ENCODE assay signal across 13 mouse cellular contexts in genomic region chr11:61448041-61448440, GRCm38 (mm10). TPM values are rescaled to one million over a fixed set of nuclear protein-coding genes. Genes with fewer than 3 reads are reported as not detected.
DNase-seq lines count a peak whose midpoint lies in the region; ATAC-seq lines count a peak whose summit lies in the region.
"Had no signal": no experiment of that assay in that cellular context is flagged by ENCODE, and none has a peak within 500 bp of the region (broad histone marks: within the 10 kb centered on the region; RNA-seq: fewer than 3 reads in every experiment).

No protein-coding gene starts in this region.

- no peaks in the 10 kb centered on the region for H3K9me3 ChIP-seq in limb, embryonic 15.5 days

- H3K4me3 ChIP-seq in limb, embryonic 15.5 days, result no peak overlapping the region

- H3K27me3 ChIP-seq in limb, embryonic 15.5 days, result no peaks in the 10 kb centered on the region; the same call in 1 of the 2 replicates

- WGBS in limb, embryonic 15.5 days, result 35% methylated on average over 5 of the region's 5 CpGs

- DNase-seq in adrenal gland, postnatal 25 days, result peak; percentile 20
- no peak for DNase-seq in adrenal gland, adult 2 months
- DNase-seq in kidney, adult 9 months, result peak; percentile 6
- DNase-seq in kidney, adult 11 months, result no peak
- DNase-seq in retina, postnatal 1 day, result peak; percentile 37
- DNase-seq in retina, embryonic 14.5 days (ENCODE audit: low spot score), result no peak
- DNase-seq in MN1 (ENCODE audit: low spot score), result no peak
- DNase-seq: kidney, adult 2 months; liver, postnatal 0 days; thymus, adult 2 months had no signal

- H3K4me2 ChIP-seq in limb, embryonic 15.5 days, result no peak overlapping the region

- H3K9ac ChIP-seq in limb, embryonic 15.5 days, result no peak overlapping the region
- H3K9ac ChIP-seq: liver, postnatal 0 days had no signal

- H3K4me1 ChIP-seq in limb, embryonic 15.5 days, result peaks cover 38% of the 10 kb centered on the region

- peak overlapping the region; percentile 86 for H3K27ac ChIP-seq in limb, embryonic 15.5 days

- H3K36me3 ChIP-seq in limb, embryonic 15.5 days, result no peaks in the 10 kb centered on the region

- no peak for ATAC-seq in limb, embryonic 15.5 days (ENCODE audit: insufficient number of reproducible peaks, low FRiP score, low TSS enrichment, low read depth)
- ATAC-seq: liver, postnatal 0 days had no signal

RNA-seq across cellular contexts. Expression of gene Rnf112, which starts 5.9 kb away (rescaled TPM):
- 1.2 and 2.4 TPM in 2 replicates for total RNA-seq in adrenal gland, postnatal 25 days (2021)
- 1 to 10 TPM; 1.2 to 2.6 TPM for total RNA-seq in adrenal gland, adult 2 months (2021)
- 1.1 and 2.2 TPM in 2 replicates for polyA plus RNA-seq in adrenal gland, adult 2 months (2012; rRNA removed)
- polyA plus RNA-seq in limb, embryonic 15.5 days (2015; fragmentation: Nextera tagmentation; extraction: Ambion mirVana), result 0.78 and 0.82 TPM in 2 replicates
- total RNA-seq: hematopoietic stem cell, adult 5-6 weeks; megakaryocyte progenitor cell, adult 5-6 weeks had no signal

RNA-seq across cellular contexts. Expression of gene Mfap4, which starts 37.2 kb away (rescaled TPM):
- 3.5 and 4.2 TPM in 2 replicates for total RNA-seq in adrenal gland, postnatal 25 days (2021)
- total RNA-seq in adrenal gland, adult 2 months (2021), result 1 to 10 TPM; 5.5 to 6.5 TPM
- 35.5 and 39.1 TPM in 2 replicates for polyA plus RNA-seq in adrenal gland, adult 2 months (2012; rRNA removed)
- polyA plus RNA-seq in limb, embryonic 15.5 days (2015; fragmentation: Nextera tagmentation; extraction: Ambion mirVana), result 540 and 575 TPM in 2 replicates
- total RNA-seq: hematopoietic stem cell, adult 5-6 weeks; megakaryocyte progenitor cell, adult 5-6 weeks had no signal

RNA-seq across cellular contexts. Expression of gene Mapk7, which starts 46.2 kb away (rescaled TPM):
- 21.6 and 23.9 TPM in 2 replicates for total RNA-seq in adrenal gland, postnatal 25 days (2021)
- total RNA-seq in adrenal gland, adult 2 months (2021), result 10 to 100 TPM; 14.5 to 15.5 TPM
- 34.5 and 39.5 TPM in 2 replicates for polyA plus RNA-seq in adrenal gland, adult 2 months (2012; rRNA removed)
- 59.4 and 65.0 TPM in 2 replicates for polyA plus RNA-seq in limb, embryonic 15.5 days (2015; fragmentation: Nextera tagmentation; extraction: Ambion mirVana)

RNA-seq across cellular contexts. Expression of gene B9d1, which starts 56.9 kb away (rescaled TPM):
- 13.8 and 19.9 TPM in 2 replicates for total RNA-seq in adrenal gland, postnatal 25 days (2021)
- 10 to 100 TPM; 16.4 to 21.1 TPM for total RNA-seq in adrenal gland, adult 2 months (2021)
- polyA plus RNA-seq in adrenal gland, adult 2 months (2012; rRNA removed), result 18.1 and 19.3 TPM in 2 replicates
- 20.7 and 24.8 TPM in 2 replicates for polyA plus RNA-seq in limb, embryonic 15.5 days (2015; fragmentation: Nextera tagmentation; extraction: Ambion mirVana)

Comparison
In these comparisons a context has a peak if more than half of its experiments do, and no peak if none do; other contexts are left out.
1. DNase-seq: peak in adrenal gland, postnatal 25 days (single experiment), kidney, adult 9 months (single experiment) and retina, postnatal 1 day (single experiment); none in adrenal gland, adult 2 months (single experiment), kidney, adult 11 months (single experiment), retina, embryonic 14.5 days (single experiment) and MN1 (single experiment).